Mouse (Mus musculus): Measurements from ENCODE around the gene Ccl2.
A peak's percentile ranks its signal among the peaks of the same experiment; 100 is the strongest.

Gene Ccl2

GRCm38 (mm10) chr11:82034446-82034845, 925 bp upstream of the Ccl2 start:
- DNase-seq (ENCODE audit: low read depth, low spot score): no peak

- DNase-seq (ENCODE audit: low read depth, low spot score): no peak
These were observed 486 bp downstream of the Ccl2 start for GRCm38 (mm10) chr11:82035857-82036256.

- DNase-seq (ENCODE audit: low read depth, low spot score): no peak
These were observed 3.2 kb downstream of the Ccl2 start, which contains the start of gene Gm17268 for GRCm38 (mm10) chr11:82038535-82038934. Gm17268 (minus strand) TSS chr11:82038562.

- DNase-seq (ENCODE audit: low read depth, low spot score): peak; percentile 58
These were observed 3.8 kb downstream of the Ccl2 start for GRCm38 (mm10) chr11:82039132-82039660.

- no peak for DNase-seq (ENCODE audit: low read depth, low spot score)
These were observed 6.3 kb downstream of the Ccl2 start for GRCm38 (mm10) chr11:82041671-82042080.

- DNase-seq (ENCODE audit: low read depth, low spot score): peak; percentile 84
These were observed 10.1 kb downstream of the Ccl2 start, which contains the start of gene Ccl7 for GRCm38 (mm10) chr11:82045471-82045870. Ccl7 (plus strand) TSS chr11:82045712.

- DNase-seq (ENCODE audit: low read depth, low spot score): no peak
These were observed 12.5 kb downstream of the Ccl2 start for GRCm38 (mm10) chr11:82047746-82048415.

GRCm38 (mm10) chr11:82053849-82054248, 18.5 kb downstream of the Ccl2 start:
- no peak for DNase-seq (ENCODE audit: low read depth, low spot score)

- DNase-seq (ENCODE audit: low read depth, low spot score): peak; percentile 81
These were observed 22.3 kb downstream of the Ccl2 start, which contains the start of gene Ccl11 for GRCm38 (mm10) chr11:82057646-82058045. Ccl11 (plus strand) TSS chr11:82057823.

- DNase-seq (ENCODE audit: low read depth, low spot score): peak; percentile 75
These were observed 26.9 kb downstream of the Ccl2 start for GRCm38 (mm10) chr11:82062226-82062625.

GRCm38 (mm10) chr11:82063454-82063853, 28.1 kb downstream of the Ccl2 start:
- no peak for DNase-seq (ENCODE audit: low read depth, low spot score)

- no peak for DNase-seq (ENCODE audit: low read depth, low spot score)
These were observed 31.7 kb downstream of the Ccl2 start for GRCm38 (mm10) chr11:82066953-82067571.

GRCm38 (mm10) chr11:82071076-82071475, 35.7 kb downstream of the Ccl2 start:
- no peak for DNase-seq (ENCODE audit: low read depth, low spot score)

GRCm38 (mm10) chr11:82072374-82072773, 37.0 kb downstream of the Ccl2 start:
- DNase-seq (ENCODE audit: low read depth, low spot score): no peak

GRCm38 (mm10) chr11:82072984-82073383, 37.6 kb downstream of the Ccl2 start:
- DNase-seq (ENCODE audit: low read depth, low spot score): no peak

GRCm38 (mm10) chr11:82073686-82074085, 38.3 kb downstream of the Ccl2 start:
- no peak for DNase-seq (ENCODE audit: low read depth, low spot score)

GRCm38 (mm10) chr11:82077031-82077430, 41.7 kb downstream of the Ccl2 start:
- no peak for DNase-seq (ENCODE audit: low read depth, low spot score)

- DNase-seq (ENCODE audit: low read depth, low spot score): no peak
These were observed 42.9 kb downstream of the Ccl2 start for GRCm38 (mm10) chr11:82078136-82078730.

- no peak for DNase-seq (ENCODE audit: low read depth, low spot score)
These were observed 45.5 kb downstream of the Ccl2 start for GRCm38 (mm10) chr11:82080865-82081264.

GRCm38 (mm10) chr11:82084360-82084759, 49.0 kb downstream of the Ccl2 start:
- DNase-seq (ENCODE audit: low read depth, low spot score): no peak
